Mouse (Mus musculus) midbrain, postnatal 0 days (tissue): ENCODE data around the gene Plekhg4. TPM values are rescaled to one million over a fixed set of nuclear protein-coding genes. Genes with fewer than 3 reads are reported as not detected.

Experiments used
- ATAC-seq: fragments of 200-750 bp; cut with Nextera tagmentation; 2 replicates; pipeline ENCODE4 v1.8.0; 2017; ENCODE audit warnings: moderate number of reproducible peaks, mild to moderate bottlenecking, moderate TSS enrichment, moderate library complexity; ENCODE audit not compliant: low FRiP score
- DNase-seq: peaks from one replicate; pipeline ENCODE4 v3.0.0-alpha.2; 2015; ENCODE audit warnings: low spot score
- H3K27ac ChIP-seq: fragments of 300-500 bp; sonication (generic); 2 replicates; pipeline ENCODE4 v1.5.1; 2014; ENCODE audit warnings: low read depth, mild to moderate bottlenecking, low read length, mixed read lengths
- H3K27me3 ChIP-seq: fragments of 300-500 bp; sonication (generic); 2 replicates; pipeline ENCODE4 v1.6.1; 2014; ENCODE audit warnings: low read length, control low read depth, mixed read lengths; ENCODE audit not compliant: insufficient read depth
- H3K36me3 ChIP-seq: fragments of 300-500 bp; sonication (generic); 2 replicates; pipeline ENCODE4 v1.6.1; 2014; ENCODE audit warnings: low read length, control low read depth, mixed read lengths; ENCODE audit not compliant: insufficient read depth
- H3K4me1 ChIP-seq: fragments of 300-500 bp; sonication (generic); 2 replicates; pipeline ENCODE4 v1.6.1; 2014; ENCODE audit warnings: mild to moderate bottlenecking, control low read depth, antibody characterized with exemption, low read length, mixed read lengths; ENCODE audit not compliant: insufficient read depth
- H3K4me2 ChIP-seq: fragments of 300-500 bp; sonication (generic); 2 replicates; pipeline ENCODE4 v1.6.1; 2014; ENCODE audit warnings: low read depth, mild to moderate bottlenecking, low read length, mixed read lengths; ENCODE audit not compliant: poor library complexity, severe bottlenecking
- H3K4me3 ChIP-seq: fragments of 300-500 bp; sonication (generic); 2 replicates; pipeline ENCODE4 v1.5.1; 2014; ENCODE audit warnings: low read depth, mild to moderate bottlenecking, low read length, moderate library complexity
- H3K9ac ChIP-seq: fragments of 300-500 bp; sonication (generic); replicated peaks from 2 replicates; pipeline ENCODE4 v1.6.1; 2014; ENCODE audit warnings: mild to moderate bottlenecking, low read length, moderate library complexity, mixed read lengths; ENCODE audit not compliant: poor library complexity, severe bottlenecking
- H3K9me3 ChIP-seq: fragments of 300-500 bp; sonication (generic); 2 replicates; pipeline ENCODE4 v1.6.1; 2016; ENCODE audit warnings: low read length, control low read depth
- CTCF ChIP-seq: IDR thresholded peaks from 2 replicates; pipeline ENCODE4 v1.5.1; 2016; ENCODE audit warnings: antibody characterized with exemption, mild to moderate bottlenecking
- WGBS: fragments of 180-500 bp; shearing (Covaris S2); extraction: QIAGEN DNeasy Blood & Tissue Kit; methylation state at CpG from one replicate; pipeline ENCODE4 v1.1.7; 2014; 5-methylcytosine and 5-hydroxymethylcytosine counted together
- polyA plus RNA-seq: library from polyadenylated mRNA; unstranded; fragments of >200 nt; fragmentation: Nextera tagmentation; extraction: Ambion mirVana; gene quantifications from 2 replicates; pipeline ENCODE4 v1.2.1, GENCODE M21; 2015
- total RNA-seq: library from RNA; depleted of rRNA; stranded (reverse); fragments of >200 nt; gene quantifications from 2 replicates; pipeline ENCODE4 v1.2.3, GENCODE M21; 2014

The Plekhg4 gene
- total and polyA plus RNA-seq, 2 experiments from 2014 or later: 2.5 to 6.3 TPM

DNA sequence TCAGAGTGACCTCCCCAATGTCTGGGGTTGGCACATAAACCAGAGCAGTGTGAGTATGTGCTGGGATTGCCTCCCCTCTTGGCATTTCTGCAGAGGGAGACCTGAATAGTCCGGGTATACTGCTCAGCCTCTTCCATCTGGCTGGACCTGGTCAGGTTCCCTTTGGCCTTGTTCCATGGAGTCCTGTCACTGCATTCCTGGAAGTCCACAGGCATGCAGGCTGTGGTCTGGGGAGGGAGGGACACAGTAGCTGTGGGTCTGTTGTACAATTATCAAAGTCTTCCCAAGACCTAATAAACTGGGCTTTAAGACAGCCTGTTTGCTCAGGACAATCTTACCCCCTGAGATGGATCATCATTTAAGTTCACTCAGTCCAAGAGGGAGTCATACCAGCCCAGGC lies 14.1 kb downstream of the Plekhg4 start:
- ATAC-seq: no peak
- WGBS: 77% methylated on average over 1 of the region's 1 CpGs

DNA sequence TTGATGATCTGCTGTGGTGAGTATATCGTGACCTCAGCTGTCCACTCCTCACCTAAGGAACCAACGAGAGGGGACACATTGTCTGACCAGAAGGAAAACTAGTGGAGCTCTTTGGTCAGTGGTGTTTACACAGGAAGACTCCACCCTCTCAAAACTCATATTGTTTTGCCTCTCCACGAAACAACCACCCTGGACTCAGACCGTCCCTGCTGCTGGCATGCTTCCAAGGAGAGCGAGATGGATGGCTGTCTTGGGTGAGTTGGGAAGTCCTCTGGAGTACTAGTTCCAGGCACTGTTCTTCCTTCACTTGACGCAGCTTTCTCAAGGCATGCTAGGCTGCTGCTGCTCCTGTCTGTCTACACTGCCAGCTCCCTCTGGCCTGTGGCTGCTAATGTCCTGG lies 16.0 kb downstream of the Plekhg4 start:
- no peak for ATAC-seq
- Histone ChIP-seq H3K36me3 (no peaks in the 10 kb centered on the region), H3K4me3 (no peak overlapping the region), H3K27me3 (no peaks in the 10 kb centered on the region), H3K4me2 (no peak overlapping the region), H3K27ac (no peak overlapping the region), H3K9ac (no peak overlapping the region), H3K9me3 (no peaks in the 10 kb centered on the region), H3K4me1 (no peaks in the 10 kb centered on the region)
- DNase-seq: no peak
- no peak for TF ChIP-seq CTCF
- WGBS: 84% methylated on average over 6 of the region's 6 CpGs

More for the DNA sequence above, 14.1 kb downstream of the Plekhg4 start:
- no peak for DNase-seq
- Histone ChIP-seq H3K4me1 (no peaks in the 10 kb centered on the region), H3K36me3 (no peaks in the 10 kb centered on the region), H3K4me2 (no peak overlapping the region), H3K9me3 (no peaks in the 10 kb centered on the region), H3K9ac (no peak overlapping the region), H3K4me3 (no peak overlapping the region), H3K27ac (no peak overlapping the region), H3K27me3 (no peaks in the 10 kb centered on the region)
- TF ChIP-seq CTCF: no peak

DNA sequence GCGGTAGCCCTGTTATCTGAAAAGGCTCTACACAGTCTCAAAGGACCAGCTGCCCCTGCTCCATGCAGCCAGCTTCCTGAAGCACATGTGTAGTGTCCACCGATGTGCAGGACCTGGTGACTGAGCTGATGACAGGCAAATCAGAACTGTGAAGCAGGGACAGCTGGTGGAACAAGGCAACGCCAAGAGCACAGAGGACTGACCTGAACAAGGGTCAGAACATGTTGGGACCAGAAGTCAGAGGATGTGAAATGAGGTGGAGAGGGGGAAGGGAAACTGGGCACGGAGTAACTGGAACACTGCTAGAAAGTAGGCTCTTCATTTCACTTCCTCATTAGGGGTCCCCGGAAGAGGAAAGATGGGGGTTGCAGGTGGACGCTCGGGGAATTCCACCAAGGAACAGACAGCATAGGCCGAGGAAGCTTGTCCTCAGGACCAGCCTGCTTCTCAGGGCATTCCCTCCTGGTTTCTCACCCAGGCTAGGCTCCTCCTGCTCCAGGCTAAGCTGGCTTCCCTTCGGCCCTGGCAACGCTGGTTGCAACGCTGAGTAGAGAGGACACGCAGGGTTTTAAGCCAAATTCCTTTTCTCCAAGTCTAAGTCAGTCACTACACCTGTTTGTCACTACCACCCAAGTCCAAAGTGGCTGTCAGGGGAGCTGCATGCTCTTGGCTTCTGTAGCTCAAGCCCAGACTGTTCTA lies 20.2 kb downstream of the Plekhg4 start:
- TF ChIP-seq CTCF: no peak
- ATAC-seq: no peak
- Histone ChIP-seq H3K4me1 (no peaks in the 10 kb centered on the region), H3K4me2 (no peak overlapping the region), H3K4me3 (no peak overlapping the region), H3K9ac (no peak overlapping the region), H3K9me3 (no peaks in the 10 kb centered on the region), H3K27me3 (no peaks in the 10 kb centered on the region), H3K36me3 (no peaks in the 10 kb centered on the region), H3K27ac (no peak overlapping the region)
- 95% methylated on average over 12 of the region's 12 CpGs for WGBS
- no peak for DNase-seq

DNA sequence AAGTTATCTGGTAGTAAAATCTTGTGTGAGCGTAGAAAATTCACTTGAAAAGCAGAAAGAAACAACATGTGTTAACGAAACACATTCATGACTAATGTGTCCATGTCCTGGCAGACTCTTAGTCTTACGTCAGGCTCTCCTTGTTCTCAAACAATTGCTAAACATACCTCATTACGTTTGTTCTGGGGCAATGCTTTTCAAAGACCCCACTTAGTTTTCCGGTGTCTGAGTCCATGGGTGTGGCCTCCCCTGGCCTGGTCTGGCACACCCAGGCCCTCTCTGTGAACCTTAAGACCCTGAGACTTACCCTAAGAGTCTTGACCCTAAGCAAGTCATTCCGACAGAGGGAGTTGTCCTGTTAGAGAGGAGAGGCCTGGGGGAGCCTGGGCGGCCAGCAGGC lies 20.8 kb downstream of the Plekhg4 start:
- 74% methylated on average over 7 of the region's 7 CpGs for WGBS
- ATAC-seq (no peak), DNase-seq (no peak)
- Histone ChIP-seq H3K27me3 (no peaks in the 10 kb centered on the region), H3K9ac (no peak overlapping the region), H3K4me1 (no peaks in the 10 kb centered on the region), H3K9me3 (no peaks in the 10 kb centered on the region), H3K4me3 (no peak overlapping the region), H3K27ac (no peak overlapping the region), H3K4me2 (no peak overlapping the region), H3K36me3 (no peaks in the 10 kb centered on the region)
- TF ChIP-seq CTCF: no peak

DNA sequence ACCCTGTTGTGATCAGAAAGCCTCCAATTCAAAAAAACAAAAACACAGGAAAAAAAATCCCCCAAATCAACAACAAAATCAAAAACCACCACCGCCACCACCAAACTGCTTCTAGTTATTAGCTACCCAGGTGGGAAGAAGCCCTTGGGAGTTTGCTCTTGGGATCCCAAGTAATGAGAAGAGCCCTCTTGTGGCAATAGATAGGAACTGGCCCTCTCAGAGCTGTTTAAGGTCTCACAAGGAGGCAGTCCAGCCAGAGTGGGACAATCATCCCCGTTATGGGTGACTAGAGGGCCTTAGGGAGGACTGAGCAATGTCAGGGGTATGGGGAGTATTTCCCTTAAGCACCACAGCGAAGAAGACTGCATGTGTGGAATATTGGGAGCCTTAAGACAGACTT lies 24.7 kb downstream of the Plekhg4 start:
- ATAC-seq (no peak), DNase-seq (peak; percentile 86)
- WGBS: 31% methylated on average over 3 of the region's 3 CpGs
- peak; percentile 74 for TF ChIP-seq CTCF
- Histone ChIP-seq H3K4me2 (no peak overlapping the region), H3K27ac (no peak overlapping the region), H3K4me3 (no peak overlapping the region), H3K27me3 (no peaks in the 10 kb centered on the region), H3K9me3 (no peaks in the 10 kb centered on the region), H3K9ac (no peak overlapping the region), H3K36me3 (no peaks in the 10 kb centered on the region), H3K4me1 (no peaks in the 10 kb centered on the region)

DNA sequence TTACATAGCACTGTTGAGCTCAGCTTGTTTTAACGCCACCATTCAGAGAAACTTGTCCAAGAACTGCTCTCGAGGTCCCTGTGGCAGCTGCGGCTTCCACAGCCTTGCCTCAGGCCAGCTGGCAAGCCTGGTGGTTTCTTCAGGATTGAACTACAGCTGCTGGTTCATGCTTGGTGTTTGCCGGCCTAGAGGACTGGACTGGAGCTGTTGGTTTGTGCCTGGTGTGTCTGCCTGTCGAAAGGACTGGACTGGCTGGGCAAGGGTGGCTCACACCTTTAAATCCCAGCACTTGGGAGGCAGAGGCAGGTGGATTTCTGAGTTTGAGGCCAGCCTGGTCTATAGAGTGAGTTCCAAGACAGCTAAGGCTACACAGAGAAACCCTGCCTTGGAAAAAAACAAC lies 26.9 kb downstream of the Plekhg4 start:
- TF ChIP-seq CTCF: no peak
- ATAC-seq: no peak
- 87% methylated on average over 5 of the region's 5 CpGs for WGBS

More for the DNA sequence above, 26.9 kb downstream of the Plekhg4 start:
- H3K27me3 ChIP-seq: no peaks in the 10 kb centered on the region
- DNase-seq: no peak
- H3K4me3 ChIP-seq: no peak overlapping the region
- H3K4me1 ChIP-seq: no peaks in the 10 kb centered on the region
- H3K9ac ChIP-seq: no peak overlapping the region
- H3K27ac ChIP-seq: no peak overlapping the region
- no peak overlapping the region for H3K4me2 ChIP-seq
- no peaks in the 10 kb centered on the region for H3K9me3 ChIP-seq
- no peaks in the 10 kb centered on the region for H3K36me3 ChIP-seq
